Mouse (Mus musculus) liver, postnatal 0 days (tissue): ENCODE data around the gene Pde4c.

Experiments used
- CTCF ChIP-seq: sonication (generic); IDR thresholded peaks from 2 replicates; pipeline ENCODE4 v1.5.1; 2016; ENCODE audit warnings: antibody characterized with exemption, low read depth
- EP300 ChIP-seq: IDR thresholded peaks from 2 replicates; pipeline ENCODE4 v1.6.1; 2016; ENCODE audit warnings: antibody characterized with exemption, low read depth, mild to moderate bottlenecking

GRCm38 (mm10) chr8:70697366-70698250 lies 25.9 kb upstream of the Pde4c start:
- TF ChIP-seq EP300 (no peak), CTCF (no peak)
